Mouse (Mus musculus) left cerebral cortex, adult 9 months (tissue): ENCODE data around the gene Ptpre.
"Not testable (repeated sequence)": the region's sequence is repeated elsewhere in the genome, so short reads cannot be mapped to it uniquely, and the experiment has no call there.

Experiments
- DNase-seq, 2 experiments: peaks; one replicate each; pipeline ENCODE4 v3.0.0; 2022; ENCODE audit warnings: low spot score in 2 of 2

Ptpre gene

GRCm38 (mm10) chr7:135641698-135642507 lies 104.6 kb downstream of the Ptpre start:
- DNase-seq = peak; percentile 30 to 76

GRCm38 (mm10) chr7:135644452-135644851 lies 107.2 kb downstream of the Ptpre start:
- no peak for DNase-seq

- no peak for DNase-seq
Measured at GRCm38 (mm10) chr7:135646976-135647375, 109.7 kb downstream of the Ptpre start.

- no peak for DNase-seq
Measured at GRCm38 (mm10) chr7:135648821-135649220, 111.5 kb downstream of the Ptpre start.

GRCm38 (mm10) chr7:135649306-135649705 lies 112.0 kb downstream of the Ptpre start:
- no peak for DNase-seq

- DNase-seq = no peak
Measured at GRCm38 (mm10) chr7:135650061-135650460, 112.8 kb downstream of the Ptpre start.

GRCm38 (mm10) chr7:135651831-135652511 lies 114.7 kb downstream of the Ptpre start:
- DNase-seq = no peak

GRCm38 (mm10) chr7:135652781-135653180 lies 115.5 kb downstream of the Ptpre start:
- DNase-seq = no peak

GRCm38 (mm10) chr7:135653601-135654000 lies 116.3 kb downstream of the Ptpre start:
- no peak for DNase-seq

GRCm38 (mm10) chr7:135654288-135654687 lies 117.0 kb downstream of the Ptpre start:
- no peak for DNase-seq

- no peak for DNase-seq
Measured at GRCm38 (mm10) chr7:135655113-135655512, 117.8 kb downstream of the Ptpre start.

- no peak for DNase-seq
Measured at GRCm38 (mm10) chr7:135658150-135658549, 120.9 kb downstream of the Ptpre start.

- no peak for DNase-seq
Measured at GRCm38 (mm10) chr7:135659314-135659935, 122.1 kb downstream of the Ptpre start.

- no peak for DNase-seq
Measured at GRCm38 (mm10) chr7:135660314-135660713, 123.0 kb downstream of the Ptpre start.

- DNase-seq = no peak
Measured at GRCm38 (mm10) chr7:135664211-135664610, 126.9 kb downstream of the Ptpre start.

GRCm38 (mm10) chr7:135666314-135666713 lies 129.0 kb downstream of the Ptpre start:
- DNase-seq = no peak

- peak in 1 of 2 experiments; percentile 75 for DNase-seq
Measured at GRCm38 (mm10) chr7:135668852-135669739, 131.8 kb downstream of the Ptpre start.

GRCm38 (mm10) chr7:135673576-135673975 lies 136.3 kb downstream of the Ptpre start:
- DNase-seq = no peak

GRCm38 (mm10) chr7:135676722-135677121 lies 139.4 kb downstream of the Ptpre start:
- DNase-seq = no peak

- DNase-seq = no peak
Measured at GRCm38 (mm10) chr7:135680334-135680733, 143.1 kb downstream of the Ptpre start.

- not testable (repeated sequence) for DNase-seq
Measured at GRCm38 (mm10) chr7:135684098-135684497, 146.8 kb downstream of the Ptpre start.

- DNase-seq = no peak
Measured at GRCm38 (mm10) chr7:135684938-135685337, 147.7 kb downstream of the Ptpre start.
